Mouse (Mus musculus) ES-Bruce4 (cell line): Measurements from ENCODE around the gene Zfp981.
"Not testable (repeated sequence)": the region's sequence is repeated elsewhere in the genome, so short reads cannot be mapped to it uniquely, and the experiment has no call there.

Experiments used
- CTCF ChIP-seq: IDR thresholded peaks from one replicate; pipeline ENCODE4 v1.8.1; 2011; ENCODE audit warnings: low read depth, low read length
- EP300 ChIP-seq: IDR thresholded peaks from 2 replicates; pipeline ENCODE4 v1.6.1; 2011; ENCODE audit warnings: low read depth, low read length; ENCODE audit not compliant: insufficient read depth

- TF ChIP-seq CTCF, EP300: not testable (repeated sequence)
Observed at GRCm38 (mm10) chr4:146469984-146470383, 31.8 kb upstream of the Zfp981 start.
